Mouse (Mus musculus) myocyte (in vitro differentiated cells): ENCODE data around the gene Olfr527.

ENCODE experiments used
- CEBPB ChIP-seq: IDR thresholded peaks from 2 replicates; pipeline ENCODE4 v1.6.1; 2011; ENCODE audit warnings: mild to moderate bottlenecking, moderate library complexity; ENCODE audit not compliant: poor library complexity, insufficient read depth, severe bottlenecking
- E2F4 ChIP-seq: IDR thresholded peaks from one replicate; pipeline ENCODE4 v1.6.1; 2011; ENCODE audit warnings: mild to moderate bottlenecking, control low read depth, moderate library complexity; ENCODE audit not compliant: insufficient read depth
- POLR2A ChIP-seq: IDR thresholded peaks from one replicate; pipeline ENCODE4 v1.6.1; 2011; ENCODE audit warnings: low read depth, mild to moderate bottlenecking, control low read depth, moderate library complexity; ENCODE audit not compliant: insufficient read length
- POLR2AphosphoS2 ChIP-seq: IDR thresholded peaks from one replicate; pipeline ENCODE4 v1.6.1; 2011; ENCODE audit warnings: low read depth, control low read depth; ENCODE audit not compliant: insufficient read length
- REST ChIP-seq: IDR thresholded peaks from one replicate; pipeline ENCODE4 v1.6.1; 2011; ENCODE audit warnings: mild to moderate bottlenecking, control low read depth, moderate library complexity; ENCODE audit not compliant: insufficient read depth, insufficient read length
- TCF12 ChIP-seq: IDR thresholded peaks from one replicate; pipeline ENCODE4 v1.6.1; 2011; ENCODE audit warnings: mild to moderate bottlenecking, control low read depth; ENCODE audit not compliant: poor library complexity, insufficient read depth, severe bottlenecking
- USF1 ChIP-seq: IDR thresholded peaks from one replicate; pipeline ENCODE4 v1.6.1; 2011; ENCODE audit warnings: low read depth, mild to moderate bottlenecking, control low read depth, moderate library complexity

GRCm38 (mm10) chr7:140296876-140297275, 36.9 kb upstream of the Olfr527 start:
- no peak for TF ChIP-seq POLR2A
- TF ChIP-seq E2F4 = no peak
- TF ChIP-seq CEBPB = no peak
- no peak for TF ChIP-seq TCF12
- no peak for TF ChIP-seq REST
- TF ChIP-seq POLR2AphosphoS2 = no peak
- no peak for TF ChIP-seq USF1
